Mouse (Mus musculus) hindbrain, embryonic 15.5 days (tissue): ENCODE results near the gene Olfr281. TPM values are rescaled to one million over a fixed set of nuclear protein-coding genes. Genes with fewer than 3 reads are reported as not detected.
"Not testable (repeated sequence)": the region's sequence is repeated elsewhere in the genome, so short reads cannot be mapped to it uniquely, and the experiment has no call there.

Source experiments
- ATAC-seq: fragments of 200-750 bp; cut with Nextera tagmentation; 2 replicates; pipeline ENCODE4 v1.8.0; 2017; ENCODE audit warnings: low read depth, moderate number of reproducible peaks, moderate TSS enrichment; ENCODE audit not compliant: low FRiP score
- H3K27ac ChIP-seq: fragments of 300-500 bp; sonication (generic); replicated peaks from 2 replicates; pipeline ENCODE4 v1.5.1; 2015; ENCODE audit warnings: mild to moderate bottlenecking, inconsistent platforms
- H3K27me3 ChIP-seq: fragments of 300-500 bp; sonication (generic); 2 replicates; pipeline ENCODE4 v1.6.1; 2015; ENCODE audit warnings: control low read depth, inconsistent platforms
- H3K36me3 ChIP-seq: fragments of 300-500 bp; sonication (generic); 2 replicates; pipeline ENCODE4 v1.6.1; 2015; ENCODE audit warnings: control low read depth, inconsistent platforms
- H3K4me1 ChIP-seq: fragments of 300-500 bp; sonication (generic); replicated peaks from 2 replicates; pipeline ENCODE4 v1.6.1; 2015; ENCODE audit warnings: control low read depth, inconsistent platforms
- H3K4me2 ChIP-seq: fragments of 300-500 bp; sonication (generic); 2 replicates; pipeline ENCODE4 v1.6.1; 2015; ENCODE audit warnings: moderate library complexity, mild to moderate bottlenecking, inconsistent platforms
- H3K4me3 ChIP-seq: fragments of 300-500 bp; sonication (generic); 2 replicates; pipeline ENCODE4 v1.5.1; 2015; ENCODE audit warnings: mild to moderate bottlenecking, inconsistent platforms
- H3K9ac ChIP-seq: fragments of 300-500 bp; sonication (generic); 2 replicates; pipeline ENCODE4 v1.6.1; 2015; ENCODE audit warnings: inconsistent platforms
- H3K9me3 ChIP-seq: fragments of 300-500 bp; sonication (generic); 2 replicates; pipeline ENCODE4 v1.6.1; 2016; ENCODE audit warnings: control low read depth, inconsistent platforms
- WGBS: fragments of 180-500 bp; shearing (Covaris S2); methylation state at CpG from one replicate; pipeline ENCODE4 v1.1.7; 2015; 5-methylcytosine and 5-hydroxymethylcytosine counted together
- polyA plus RNA-seq: library from polyadenylated mRNA; unstranded; fragments of >200 nt; fragmentation: Nextera tagmentation; extraction: Ambion mirVana; gene quantifications from 2 replicates; pipeline ENCODE4 v1.2.1, GENCODE M21; 2015

Olfr281 gene
- not detected in 2 replicates for polyA plus RNA-seq

- no peaks in the 10 kb centered on the region for H3K4me1 ChIP-seq
- no peak for ATAC-seq
- no peak within 1 kb of the TSS for H3K27ac ChIP-seq
- 91% methylated on average over 7 of the region's 7 CpGs for WGBS
- no peaks in the 10 kb centered on the region for H3K36me3 ChIP-seq
- H3K9ac ChIP-seq: no peak within 1 kb of the TSS
- no peaks in the 10 kb centered on the region for H3K27me3 ChIP-seq
- no peak within 1 kb of the TSS for H3K4me3 ChIP-seq
- H3K9me3 ChIP-seq: no peaks in the 10 kb centered on the region
- H3K4me2 ChIP-seq: no peak within 1 kb of the TSS
Measured at GRCm38 (mm10) chr15:98452288-98452687, at the start of gene Olfr281. Olfr281 (plus strand) TSS chr15:98452588.

- H3K4me3 ChIP-seq: no peak overlapping the region
- H3K4me2 ChIP-seq: no peak overlapping the region
- H3K9ac ChIP-seq: no peak overlapping the region
- H3K4me1 ChIP-seq: no peaks in the 10 kb centered on the region
- 76% methylated on average over 17 of the region's 17 CpGs for WGBS
- H3K9me3 ChIP-seq: no peaks in the 10 kb centered on the region
- no peaks in the 10 kb centered on the region for H3K36me3 ChIP-seq
- H3K27me3 ChIP-seq: no peaks in the 10 kb centered on the region
- H3K27ac ChIP-seq: no peak overlapping the region
- ATAC-seq: no peak
Measured at GRCm38 (mm10) chr15:98408406-98409060, 43.9 kb upstream of the Olfr281 start.

GRCm38 (mm10) chr15:98409635-98410034 is 42.8 kb upstream of the Olfr281 start:
- H3K4me1 ChIP-seq: no peaks in the 10 kb centered on the region
- no peak for ATAC-seq
- WGBS: 84% methylated on average over 2 of the region's 2 CpGs

GRCm38 (mm10) chr15:98410249-98410648 is 42.1 kb upstream of the Olfr281 start:
- no peak overlapping the region for H3K9ac ChIP-seq
- WGBS: 91% methylated on average over 9 of the region's 9 CpGs
- no peaks in the 10 kb centered on the region for H3K27me3 ChIP-seq
- no peak overlapping the region for H3K4me2 ChIP-seq
- no peak overlapping the region for H3K4me3 ChIP-seq
- no peaks in the 10 kb centered on the region for H3K9me3 ChIP-seq
- H3K36me3 ChIP-seq: no peaks in the 10 kb centered on the region
- H3K4me1 ChIP-seq: no peaks in the 10 kb centered on the region
- ATAC-seq: no peak
- no peak overlapping the region for H3K27ac ChIP-seq

More at GRCm38 (mm10) chr15:98409635-98410034, 42.8 kb upstream of the Olfr281 start:
- Histone ChIP-seq H3K36me3 (no peaks in the 10 kb centered on the region), H3K9me3 (no peaks in the 10 kb centered on the region), H3K4me3 (no peak overlapping the region), H3K27ac (no peak overlapping the region), H3K27me3 (no peaks in the 10 kb centered on the region), H3K4me2 (no peak overlapping the region), H3K9ac (no peak overlapping the region)

- Histone ChIP-seq H3K4me3 (no peak overlapping the region), H3K27me3 (no peaks in the 10 kb centered on the region), H3K36me3 (no peaks in the 10 kb centered on the region), H3K9me3 (no peaks in the 10 kb centered on the region), H3K4me1 (no peaks in the 10 kb centered on the region), H3K4me2 (no peak overlapping the region), H3K9ac (no peak overlapping the region), H3K27ac (no peak overlapping the region)
- WGBS: 77% methylated on average over 4 of the region's 4 CpGs
- ATAC-seq: no peak
Measured at GRCm38 (mm10) chr15:98415996-98416395, 36.4 kb upstream of the Olfr281 start.

GRCm38 (mm10) chr15:98416802-98417201 is 35.6 kb upstream of the Olfr281 start:
- H3K36me3 ChIP-seq, ATAC-seq, H3K4me3 ChIP-seq, H3K4me1 ChIP-seq, H3K9ac ChIP-seq, H3K27me3 ChIP-seq, H3K4me2 ChIP-seq, H3K27ac ChIP-seq, H3K9me3 ChIP-seq: not testable (repeated sequence)

GRCm38 (mm10) chr15:98417285-98417684 is 35.1 kb upstream of the Olfr281 start:
- H3K9ac ChIP-seq, H3K36me3 ChIP-seq, H3K4me3 ChIP-seq, ATAC-seq, H3K4me2 ChIP-seq, H3K9me3 ChIP-seq, H3K27ac ChIP-seq, H3K27me3 ChIP-seq, H3K4me1 ChIP-seq: not testable (repeated sequence)
- WGBS: 60% methylated on average over 2 of the region's 3 CpGs

GRCm38 (mm10) chr15:98418096-98418495 is 34.3 kb upstream of the Olfr281 start:
- H3K4me1 ChIP-seq: no peaks in the 10 kb centered on the region
- H3K4me3 ChIP-seq: no peak overlapping the region
- WGBS: 69% methylated on average over 7 of the region's 7 CpGs
- H3K27me3 ChIP-seq: no peaks in the 10 kb centered on the region
- H3K27ac ChIP-seq: no peak overlapping the region
- no peak overlapping the region for H3K4me2 ChIP-seq
- H3K36me3 ChIP-seq: no peaks in the 10 kb centered on the region
- ATAC-seq: no peak
- no peaks in the 10 kb centered on the region for H3K9me3 ChIP-seq
- H3K9ac ChIP-seq: no peak overlapping the region

GRCm38 (mm10) chr15:98420897-98421296 is 31.5 kb upstream of the Olfr281 start:
- Histone ChIP-seq H3K9ac (no peak overlapping the region), H3K4me3 (no peak overlapping the region), H3K9me3 (no peaks in the 10 kb centered on the region), H3K4me1 (no peaks in the 10 kb centered on the region), H3K27ac (no peak overlapping the region), H3K4me2 (no peak overlapping the region), H3K27me3 (no peaks in the 10 kb centered on the region), H3K36me3 (no peaks in the 10 kb centered on the region)
- WGBS: 71% methylated on average over 4 of the region's 4 CpGs
- no peak for ATAC-seq

GRCm38 (mm10) chr15:98424326-98424725 is 28.1 kb upstream of the Olfr281 start:
- Histone ChIP-seq H3K36me3 (no peaks in the 10 kb centered on the region), H3K9me3 (no peaks in the 10 kb centered on the region), H3K27ac (no peak overlapping the region), H3K4me1 (no peaks in the 10 kb centered on the region), H3K4me2 (no peak overlapping the region), H3K27me3 (no peaks in the 10 kb centered on the region), H3K9ac (no peak overlapping the region), H3K4me3 (no peak overlapping the region)
- ATAC-seq: no peak
- 72% methylated on average over 14 of the region's 14 CpGs for WGBS

- no peaks in the 10 kb centered on the region for H3K27me3 ChIP-seq
- no peaks in the 10 kb centered on the region for H3K4me1 ChIP-seq
- H3K4me3 ChIP-seq: no peak overlapping the region
- H3K9ac ChIP-seq: no peak overlapping the region
- H3K4me2 ChIP-seq: no peak overlapping the region
- H3K27ac ChIP-seq: no peak overlapping the region
- WGBS: 79% methylated on average over 6 of the region's 6 CpGs
- H3K36me3 ChIP-seq: no peaks in the 10 kb centered on the region
- H3K9me3 ChIP-seq: no peaks in the 10 kb centered on the region
- no peak for ATAC-seq
Measured at GRCm38 (mm10) chr15:98424753-98425152, 27.6 kb upstream of the Olfr281 start.

GRCm38 (mm10) chr15:98425188-98425587 is 27.2 kb upstream of the Olfr281 start:
- Histone ChIP-seq H3K4me3 (no peak overlapping the region), H3K36me3 (no peaks in the 10 kb centered on the region), H3K9ac (no peak overlapping the region), H3K9me3 (no peaks in the 10 kb centered on the region), H3K4me2 (no peak overlapping the region), H3K27ac (no peak overlapping the region), H3K4me1 (no peaks in the 10 kb centered on the region), H3K27me3 (no peaks in the 10 kb centered on the region)
- WGBS: 75% methylated on average over 7 of the region's 7 CpGs
- no peak for ATAC-seq

GRCm38 (mm10) chr15:98430925-98431324 is 21.5 kb upstream of the Olfr281 start, which contains the start of gene Olfr282:
Olfr282 (plus strand) TSS chr15:98431225.
- WGBS: 86% methylated on average over 5 of the region's 5 CpGs
- not testable (repeated sequence) for H3K4me2 ChIP-seq, H3K9ac ChIP-seq, H3K36me3 ChIP-seq, H3K27ac ChIP-seq, H3K27me3 ChIP-seq, H3K4me3 ChIP-seq, ATAC-seq, H3K9me3 ChIP-seq, H3K4me1 ChIP-seq
